Mouse (Mus musculus): ENCODE results near the gene Ascc2. TPM values are rescaled to one million over a fixed set of nuclear protein-coding genes. Genes with fewer than 3 reads are reported as not detected.

The Ascc2 gene
- polyA plus RNA-seq (2015; fragmentation: Nextera tagmentation; extraction: Ambion mirVana), result 16.2 and 17.9 TPM in 2 replicates

GRCm38 (mm10) chr11:4637534-4638234, at the start of gene Ascc2:
TSS of gene Ascc2 (plus strand) at chr11:4637747.

GRCm38 (mm10) chr11:4594608-4595500, 42.7 kb upstream of the Ascc2 start, which contains the start of gene Mtmr3:
TSS of gene Mtmr3 (minus strand) at chr11:4594863.

GRCm38 (mm10) chr11:4620017-4620485, 17.5 kb upstream of the Ascc2 start, which contains the start of gene Gm11032:
TSS of gene Gm11032 (plus strand) at chr11:4620067.

GRCm38 (mm10) chr11:4704072-4704964, 66.8 kb downstream of the Ascc2 start, which contains the start of the genes Uqcr10 and Zmat5:
TSS of gene Uqcr10 (minus strand) at chr11:4704342.
TSS of gene Zmat5 (plus strand) at chr11:4704678.

Other genes starting within 250 kb of the Ascc2 start
- gene Hormad2, start 196.6 kb upstream of the Ascc2 start, polyA plus RNA-seq (2015; fragmentation: Nextera tagmentation; extraction: Ambion mirVana), result 0.31 and 0.43 TPM in 2 replicates
- 12.1 and 12.6 TPM in 2 replicates for gene Mtmr3, start 42.9 kb upstream of the Ascc2 start, polyA plus RNA-seq (2015; fragmentation: Nextera tagmentation; extraction: Ambion mirVana)
- not detected in 2 replicates for gene Gm11032, start 17.7 kb upstream of the Ascc2 start, polyA plus RNA-seq (2015; fragmentation: Nextera tagmentation; extraction: Ambion mirVana)
- 1,055 and 1,143 TPM in 2 replicates for gene Uqcr10, start 66.6 kb downstream of the Ascc2 start, polyA plus RNA-seq (2015; fragmentation: Nextera tagmentation; extraction: Ambion mirVana)
- 48.3 and 49.0 TPM in 2 replicates for gene Zmat5, start 66.9 kb downstream of the Ascc2 start, polyA plus RNA-seq (2015; fragmentation: Nextera tagmentation; extraction: Ambion mirVana)
- gene Cabp7, start 109.0 kb downstream of the Ascc2 start, polyA plus RNA-seq (2015; fragmentation: Nextera tagmentation; extraction: Ambion mirVana), result 0.08 and 0.15 TPM in 2 replicates
- 21.5 and 23.6 TPM in 2 replicates for gene Nf2, start 211.8 kb downstream of the Ascc2 start, polyA plus RNA-seq (2015; fragmentation: Nextera tagmentation; extraction: Ambion mirVana)
- 13.3 and 14.5 TPM in 2 replicates for gene Nipsnap1, start 236.2 kb downstream of the Ascc2 start, polyA plus RNA-seq (2015; fragmentation: Nextera tagmentation; extraction: Ambion mirVana)

Data from urinary bladder, postnatal 0 days (tissue).